Mouse (Mus musculus): ENCODE data around the gene Edem2. TPM values are rescaled to one million over a fixed set of nuclear protein-coding genes. Genes with fewer than 3 reads are reported as not detected.
A peak's percentile ranks its signal among the peaks of the same experiment; 100 is the strongest.

Gene Edem2
- total RNA-seq, 2 experiments from 2014 or later: 7.8 to 9.5 TPM

GRCm38 (mm10) chr2:155693136-155693535 is 36.1 kb downstream of the Edem2 start:
- intact Hi-C loops (cut with DNase I): loop anchor here (10.0 kb wide), 1 partner anchor 252 kb away; the partner anchor contains the start of genes Gdf5 and Gm15557
- no peak for DNase-seq

DNA sequence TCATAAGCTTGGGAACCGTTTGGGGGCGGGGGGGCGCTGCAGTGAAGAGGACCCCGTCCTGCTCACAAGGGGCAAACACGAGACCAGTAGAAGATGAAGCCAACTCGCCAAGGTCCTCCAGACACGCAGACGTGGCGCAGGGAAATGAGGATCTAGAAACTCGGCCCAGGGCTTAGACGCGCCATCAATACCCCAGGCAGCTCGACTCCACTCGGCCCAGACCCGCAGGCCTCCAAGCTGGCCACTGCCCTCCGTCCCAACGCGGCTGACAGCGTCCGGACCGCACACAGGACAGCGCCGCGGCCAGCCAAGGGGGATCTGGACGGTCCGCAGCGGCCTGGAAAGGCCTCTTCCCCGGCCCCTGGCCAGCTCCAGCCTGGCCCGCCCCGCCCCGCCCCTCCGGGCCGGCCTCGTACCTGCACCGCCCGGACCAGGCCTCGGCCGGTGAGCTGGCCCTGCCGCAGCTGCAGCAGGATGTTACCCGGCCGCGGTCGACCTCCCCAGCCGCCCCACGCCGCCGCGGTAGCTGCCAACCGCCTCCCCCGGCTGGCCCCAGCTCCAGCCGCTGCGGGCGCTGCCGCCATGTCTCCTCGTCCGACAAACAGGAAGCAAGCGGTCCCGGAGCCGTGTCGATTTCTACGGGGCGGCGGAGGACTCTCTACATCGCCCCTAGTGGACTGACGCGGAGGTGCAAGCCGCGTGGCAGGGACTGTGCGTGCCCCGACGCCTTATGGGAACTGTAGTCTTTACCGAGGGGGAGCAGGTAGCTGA is 37.4 kb downstream of the Edem2 start, which contains the start of gene Trpc4ap:
Trpc4ap (minus strand) TSS at position 662 of the 771 bp plus-strand sequence.
- peak; percentile 97 to 99 for DNase-seq
- intact Hi-C loops (cut with DNase I): loop anchor here (10.0 kb wide), 1 partner anchor 253 kb away; the partner anchor contains the start of genes Gdf5 and Gm15557

DNA sequence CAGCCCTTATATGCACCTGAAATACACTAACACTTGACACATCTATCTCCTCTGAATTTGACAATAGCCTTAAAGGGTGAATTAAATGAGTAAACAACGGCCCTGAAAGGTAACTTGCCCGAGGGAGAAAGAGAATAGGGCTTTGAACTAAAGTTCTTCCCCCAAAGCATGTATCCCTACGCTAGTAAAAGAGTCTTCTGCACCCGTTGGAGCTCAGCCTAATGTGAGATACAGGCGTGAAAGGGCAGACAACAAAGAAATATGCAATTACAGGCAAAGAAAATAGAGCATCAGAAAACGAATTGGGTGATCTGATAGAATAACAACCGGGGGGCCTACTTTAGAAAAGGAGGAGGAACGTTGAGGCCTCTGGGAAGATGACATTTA is 37.9 kb downstream of the Edem2 start:
- intact Hi-C loops (cut with DNase I): loop anchor here (10.0 kb wide), 1 partner anchor 253 kb away; the partner anchor contains the start of genes Gdf5 and Gm15557
- DNase-seq: no peak

DNA sequence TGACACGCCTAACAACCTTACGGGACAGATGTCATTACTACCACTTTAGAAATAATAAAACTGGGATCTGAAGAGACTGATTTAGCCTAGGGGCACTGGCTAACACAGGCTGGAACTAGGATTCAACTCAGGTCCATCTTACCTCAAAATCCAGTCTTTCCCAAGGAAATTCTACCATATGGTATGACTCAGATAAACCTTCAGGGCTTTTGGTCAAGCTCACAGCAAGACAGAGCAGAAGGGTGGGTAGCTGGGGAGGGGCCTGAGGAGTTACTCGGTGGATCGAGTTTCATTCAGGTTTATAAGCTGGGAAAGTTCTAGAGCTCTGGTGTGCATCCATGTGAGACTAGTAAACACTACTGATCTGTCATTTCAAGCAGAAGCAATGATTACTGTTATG is 40.1 kb downstream of the Edem2 start:
- intact Hi-C loops (cut with DNase I): no loop called here

DNA sequence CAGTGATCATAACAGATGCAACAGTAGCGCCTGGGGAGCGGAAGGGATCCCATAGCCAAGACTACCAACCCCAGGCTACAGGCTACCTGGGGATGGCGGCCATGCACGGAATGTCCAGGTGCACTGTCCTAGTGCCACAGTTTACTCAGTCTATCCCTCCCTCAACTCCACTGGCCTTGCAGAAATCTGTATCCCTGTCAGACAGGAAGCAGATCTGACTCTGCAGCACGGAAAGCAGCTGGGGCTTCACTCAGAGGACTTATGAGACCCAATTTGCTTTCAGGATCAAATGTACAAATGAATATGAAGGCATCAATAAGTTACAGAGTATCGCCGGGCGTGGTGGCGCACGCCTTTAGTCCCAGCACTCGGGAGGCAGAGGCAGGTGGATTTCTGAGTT is 41.5 kb downstream of the Edem2 start:
- intact Hi-C loops (cut with DNase I): no loop called here
- DNase-seq: no peak

More for the DNA sequence above, 40.1 kb downstream of the Edem2 start:
- DNase-seq: no peak

- DNase-seq: no peak
- intact Hi-C loops (cut with DNase I): no loop called here
Measured at GRCm38 (mm10) chr2:155686572-155686971, 42.7 kb downstream of the Edem2 start.

GRCm38 (mm10) chr2:155683821-155684220 is 45.5 kb downstream of the Edem2 start:
- no peak for DNase-seq
- intact Hi-C loops (cut with DNase I): no loop called here

DNA sequence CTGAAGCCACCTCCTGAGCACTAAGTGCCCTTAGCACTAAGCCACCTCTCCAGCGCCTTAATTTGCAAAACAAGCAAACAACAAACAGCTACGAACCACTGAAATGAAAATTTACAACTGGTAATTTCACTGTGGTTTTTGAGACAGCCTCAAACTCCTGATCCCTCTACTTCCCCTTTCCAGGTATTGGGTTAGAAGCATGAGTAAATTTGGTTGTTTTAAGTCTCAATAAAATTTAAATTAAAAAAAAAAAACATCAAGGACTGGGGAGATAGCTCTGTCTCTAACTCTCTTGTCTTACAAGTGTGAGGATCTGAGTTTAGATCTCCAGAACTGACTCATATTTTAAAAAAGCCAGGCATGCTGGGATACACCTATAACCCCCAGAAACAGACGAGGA is 46.1 kb downstream of the Edem2 start:
- DNase-seq: no peak
- intact Hi-C loops (cut with DNase I): no loop called here

DNA sequence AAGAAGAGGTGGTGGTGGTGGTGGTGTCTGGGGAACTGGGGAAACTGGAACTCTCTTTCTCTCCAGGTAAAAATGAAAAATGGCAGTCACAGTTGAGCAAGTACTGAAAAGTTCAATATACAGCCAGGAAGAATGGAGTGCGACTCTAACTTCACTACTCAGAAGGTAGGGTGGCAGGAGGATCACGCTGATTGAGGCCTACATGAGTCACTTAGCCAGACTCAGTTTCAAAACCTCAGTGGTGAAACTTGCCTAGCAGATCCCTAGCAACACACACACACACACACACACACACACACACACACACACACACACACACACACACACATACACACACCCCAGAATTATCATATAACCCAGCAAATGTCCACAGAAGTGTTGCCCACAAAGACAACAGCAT is 47.4 kb downstream of the Edem2 start:
- intact Hi-C loops (cut with DNase I): no loop called here
- no peak for DNase-seq

- intact Hi-C loops (cut with DNase I): no loop called here
- no peak for DNase-seq
Measured at GRCm38 (mm10) chr2:155681194-155681593, 48.1 kb downstream of the Edem2 start.

DNA sequence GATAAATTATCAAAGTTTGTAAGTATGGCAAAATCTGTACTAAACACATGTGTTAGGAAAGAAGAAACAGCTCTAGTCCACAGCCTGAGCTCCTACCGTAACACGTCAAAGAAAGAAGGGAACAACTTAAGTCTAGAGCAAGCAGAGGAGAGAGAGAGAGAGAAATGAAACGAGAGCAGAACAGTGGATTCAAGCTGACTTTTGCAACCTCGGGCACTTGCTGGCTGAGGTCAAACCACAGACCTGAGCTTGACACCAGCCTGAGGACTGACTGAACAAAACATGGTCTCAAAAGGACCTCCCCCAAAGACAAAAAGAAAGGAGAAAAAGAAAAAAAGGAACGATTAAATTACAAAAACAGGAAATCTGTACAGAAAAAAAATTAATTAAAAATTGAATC is 48.7 kb downstream of the Edem2 start:
- intact Hi-C loops (cut with DNase I): no loop called here
- DNase-seq: no peak

DNA sequence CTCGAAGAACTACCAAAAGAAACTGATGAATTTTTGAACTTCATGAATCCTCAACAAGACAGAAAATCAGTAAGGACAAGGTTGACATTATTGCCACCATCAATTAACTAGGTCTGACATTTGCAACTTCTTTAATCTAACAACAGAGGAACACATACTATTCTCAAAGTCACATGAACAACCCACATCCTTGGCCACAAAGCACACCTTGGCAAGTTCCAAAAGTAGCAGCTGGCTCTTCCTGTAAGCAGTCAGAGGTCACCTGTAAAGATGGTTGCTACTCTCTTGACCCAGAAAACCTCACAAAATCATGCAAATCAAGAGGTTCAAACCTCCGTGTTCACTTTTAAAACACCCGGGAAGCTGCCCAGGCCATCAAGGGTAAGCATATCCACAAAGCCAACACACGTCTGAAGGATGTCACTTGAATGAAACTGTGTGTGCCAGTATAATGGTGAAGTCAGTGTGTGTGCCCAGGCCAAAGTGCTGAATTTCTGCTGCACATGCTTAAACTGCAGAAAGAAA is 49.6 kb downstream of the Edem2 start:
- no peak for DNase-seq
- intact Hi-C loops (cut with DNase I): no loop called here

DNA sequence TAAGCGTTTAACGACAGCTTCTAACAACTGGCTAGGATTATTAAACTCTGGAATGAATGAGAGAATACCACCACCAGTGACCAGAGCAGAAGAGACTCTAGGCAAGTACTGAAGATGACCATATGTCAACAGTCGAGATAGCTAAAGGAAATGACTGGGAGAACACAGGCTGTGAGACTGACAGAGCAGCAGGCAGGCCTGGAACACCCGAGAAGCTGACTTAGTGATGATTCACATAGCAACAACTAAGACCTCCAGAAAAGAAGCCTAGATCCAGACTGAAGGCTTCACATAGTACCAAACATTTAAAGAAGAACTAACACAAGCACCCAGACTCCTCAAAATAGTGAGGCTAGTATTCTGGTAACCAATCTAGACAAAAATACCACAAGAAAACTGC is 54.2 kb downstream of the Edem2 start:
- intact Hi-C loops (cut with DNase I): no loop called here
- DNase-seq: no peak

- intact Hi-C loops (cut with DNase I): no loop called here
- peak; percentile 72 to 79 for DNase-seq
Measured at GRCm38 (mm10) chr2:155673546-155673945, 55.7 kb downstream of the Edem2 start.

DNA sequence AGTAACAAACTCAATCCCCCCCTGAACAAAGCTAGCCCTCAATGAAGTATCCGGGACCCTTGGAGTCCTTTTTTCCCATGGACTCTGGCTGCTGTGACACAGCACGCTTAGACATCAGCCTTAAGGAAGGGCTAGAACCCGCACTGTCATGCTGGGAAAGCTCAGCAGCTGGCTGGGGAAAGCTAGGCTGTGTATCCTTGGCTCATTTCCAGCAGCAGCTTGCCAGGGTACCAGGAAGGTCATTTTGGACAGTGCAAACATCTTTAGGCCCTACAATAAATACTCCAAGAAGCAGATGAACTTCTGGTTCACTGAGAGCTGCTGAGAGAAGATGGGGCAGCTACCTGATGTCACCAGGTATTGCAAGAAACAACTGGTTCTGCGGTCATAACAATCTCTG is 58.0 kb downstream of the Edem2 start:
- intact Hi-C loops (cut with DNase I): no loop called here

GRCm38 (mm10) chr2:155668461-155668860 is 60.8 kb downstream of the Edem2 start:
- peak; percentile 20 to 48 for DNase-seq
- intact Hi-C loops (cut with DNase I): no loop called here

More for the DNA sequence above, 58.0 kb downstream of the Edem2 start:
- DNase-seq: peak; percentile 12 to 30

- intact Hi-C loops (cut with DNase I): no loop called here
- no peak for DNase-seq
Measured at GRCm38 (mm10) chr2:155667881-155668280, 61.4 kb downstream of the Edem2 start.

GRCm38 (mm10) chr2:155663910-155664460 is 65.3 kb downstream of the Edem2 start:
- intact Hi-C loops (cut with DNase I): loop anchor here (2.0 kb wide), 1 partner anchor 101 kb away; no protein-coding TSS in a partner anchor
- no peak for DNase-seq

DNA sequence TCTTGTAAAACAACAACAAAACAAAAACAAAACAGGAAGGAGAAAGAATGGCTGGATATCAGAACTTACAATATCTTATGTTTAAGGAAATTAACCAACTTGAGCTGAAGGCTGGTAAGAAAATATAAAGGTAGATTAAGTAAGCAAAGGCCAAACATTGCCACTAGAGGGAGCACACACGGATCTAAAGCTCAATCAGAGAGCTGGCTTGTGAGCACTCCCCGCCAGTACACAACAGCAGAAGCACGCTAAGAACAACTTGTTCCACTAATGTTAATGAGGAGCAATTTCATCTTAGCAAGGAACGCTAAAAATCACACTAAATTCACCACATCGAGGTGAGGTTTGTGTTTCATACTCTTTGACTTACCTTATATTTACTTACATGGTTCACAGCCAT is 66.2 kb downstream of the Edem2 start:
- peak; percentile 44 to 67 for DNase-seq
- intact Hi-C loops (cut with DNase I): loop anchor here (2.0 kb wide), 1 partner anchor 102 kb away; no protein-coding TSS in a partner anchor

DNA sequence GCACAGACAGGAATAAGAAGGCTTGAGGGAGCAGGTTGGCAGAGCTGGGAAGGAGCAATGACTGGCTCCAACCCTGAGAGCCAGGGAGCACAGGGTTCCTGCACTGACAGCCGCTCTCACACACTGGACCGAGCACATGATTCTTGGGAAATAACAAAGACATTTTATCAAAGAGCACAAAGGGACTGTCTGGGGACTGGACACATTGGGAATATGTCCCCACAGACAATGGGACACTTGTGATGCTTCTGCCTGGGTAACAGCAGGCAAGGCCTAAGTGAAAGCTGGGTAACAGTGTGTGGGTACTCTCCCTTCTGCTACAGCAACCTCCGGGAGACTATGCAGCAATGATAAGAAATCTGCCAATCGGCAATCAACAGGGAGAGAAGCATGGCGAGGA is 66.9 kb downstream of the Edem2 start:
- no peak for DNase-seq
- intact Hi-C loops (cut with DNase I): loop anchor here (2.0 kb wide), 1 partner anchor 102 kb away; no protein-coding TSS in a partner anchor

GRCm38 (mm10) chr2:155655759-155656372 is 73.4 kb downstream of the Edem2 start:
- no peak for DNase-seq

More at GRCm38 (mm10) chr2:155655759-155656372, 73.4 kb downstream of the Edem2 start:
- intact Hi-C loops (cut with DNase I): no loop called here

Measured in heart, postnatal 14 days (tissue).